Mouse (Mus musculus) kidney, embryonic 15.5 days (tissue): ENCODE results near the gene Gin1. TPM values are rescaled to one million over a fixed set of nuclear protein-coding genes. Genes with fewer than 3 reads are reported as not detected.

Experiments used
- ATAC-seq: fragments of 200-750 bp; cut with Nextera tagmentation; replicated peaks from 2 replicates; pipeline ENCODE4 v1.8.0; 2017; ENCODE audit warnings: moderate TSS enrichment; ENCODE audit not compliant: low FRiP score
- H3K27ac ChIP-seq: fragments of 300-500 bp; sonication (generic); 2 replicates; pipeline ENCODE4 v1.5.1; 2015; ENCODE audit warnings: mild to moderate bottlenecking, inconsistent platforms
- H3K27me3 ChIP-seq: fragments of 300-500 bp; sonication (generic); 2 replicates; pipeline ENCODE4 v1.6.1; 2015; ENCODE audit warnings: inconsistent platforms
- H3K36me3 ChIP-seq: fragments of 300-500 bp; sonication (generic); 2 replicates; pipeline ENCODE4 v1.6.1; 2015; ENCODE audit warnings: inconsistent platforms
- H3K4me1 ChIP-seq: fragments of 300-500 bp; sonication (generic); 2 replicates; pipeline ENCODE4 v1.6.1; 2015; ENCODE audit warnings: inconsistent platforms
- H3K4me2 ChIP-seq: fragments of 300-500 bp; sonication (generic); 2 replicates; pipeline ENCODE4 v1.6.1; 2015; ENCODE audit warnings: moderate library complexity, mild to moderate bottlenecking, inconsistent platforms
- H3K4me3 ChIP-seq: fragments of 300-500 bp; sonication (generic); replicated peaks from 2 replicates; pipeline ENCODE4 v1.5.1; 2015; ENCODE audit warnings: mild to moderate bottlenecking, inconsistent platforms
- H3K9ac ChIP-seq: fragments of 300-500 bp; sonication (generic); 2 replicates; pipeline ENCODE4 v1.6.1; 2015; ENCODE audit warnings: mild to moderate bottlenecking, inconsistent platforms
- H3K9me3 ChIP-seq: fragments of 300-500 bp; sonication (generic); replicated peaks from 2 replicates; pipeline ENCODE4 v1.6.1; 2016; ENCODE audit warnings: inconsistent platforms
- WGBS: fragments of 180-500 bp; shearing (Covaris S2); methylation state at CpG from one replicate; pipeline ENCODE4 v1.1.7; 2015; ENCODE audit warnings: mixed read lengths; 5-methylcytosine and 5-hydroxymethylcytosine counted together
- polyA plus RNA-seq: library from polyadenylated mRNA; unstranded; fragments of >200 nt; fragmentation: Nextera tagmentation; extraction: Ambion mirVana; gene quantifications from 2 replicates; pipeline ENCODE4 v1.2.1, GENCODE M21; 2015

Gin1 gene
- polyA plus RNA-seq, 1 experiment from 2014 or later, result 21.3 TPM

GRCm38 (mm10) chr1:97768089-97768488, 1.9 kb upstream of the Gin1 start:
- peak overlapping the region; percentile 69 for H3K4me2 ChIP-seq
- no peak for ATAC-seq
- WGBS, result 75% methylated on average over 2 of the region's 2 CpGs
- peak overlapping the region; percentile 12; the same call in 1 of the 2 replicates for H3K4me3 ChIP-seq
- no peaks in the 10 kb centered on the region for H3K27me3 ChIP-seq
- peaks cover 18% of the 10 kb centered on the region for H3K4me1 ChIP-seq
- no peak overlapping the region for H3K27ac ChIP-seq
- H3K9ac ChIP-seq, result no peak overlapping the region
- no peaks in the 10 kb centered on the region for H3K36me3 ChIP-seq
- no peaks in the 10 kb centered on the region for H3K9me3 ChIP-seq

- H3K4me1 ChIP-seq, result peaks cover 18% of the 10 kb centered on the region
- peak overlapping the region; percentile 89 for H3K9ac ChIP-seq
- 0 out of 2 replicates have a peak, but pooled peaks have one; percentile 1 for ATAC-seq
- peak overlapping the region; percentile 69 for H3K4me2 ChIP-seq
- H3K27me3 ChIP-seq, result no peaks in the 10 kb centered on the region
- peak overlapping the region; percentile 98 for H3K4me3 ChIP-seq
- no peaks in the 10 kb centered on the region for H3K9me3 ChIP-seq
- H3K36me3 ChIP-seq, result no peaks in the 10 kb centered on the region
- WGBS, result 13% methylated on average over 7 of the region's 7 CpGs
- H3K27ac ChIP-seq, result peak overlapping the region; percentile 93
These were observed 1.1 kb upstream of the Gin1 start for GRCm38 (mm10) chr1:97768906-97769293.

GRCm38 (mm10) chr1:97769294-97769903, 573 bp upstream of the Gin1 start:
- H3K9ac ChIP-seq, result peak overlapping the region; percentile 89
- H3K9me3 ChIP-seq, result no peaks in the 10 kb centered on the region
- H3K27ac ChIP-seq, result peak overlapping the region; percentile 93
- peak; percentile 7; the same call in 1 of the 2 replicates for ATAC-seq
- WGBS, result under 1% methylated on average over 40 of the region's 40 CpGs
- peak overlapping the region; percentile 69 for H3K4me2 ChIP-seq
- peaks cover 18% of the 10 kb centered on the region for H3K4me1 ChIP-seq
- H3K36me3 ChIP-seq, result no peaks in the 10 kb centered on the region
- no peaks in the 10 kb centered on the region for H3K27me3 ChIP-seq
- H3K4me3 ChIP-seq, result peak overlapping the region; percentile 98

- Histone ChIP-seq H3K4me3 (0 out of 2 replicates have a peak overlapping the region, but pooled peaks have one; percentile 9), H3K9me3 (no peaks in the 10 kb centered on the region), H3K4me1 (peaks cover 18% of the 10 kb centered on the region), H3K36me3 (0 out of 2 replicates have a peak, but pooled peaks cover 3% of the 10 kb centered on the region), H3K27me3 (no peaks in the 10 kb centered on the region), H3K4me2 (peak overlapping the region; percentile 35; the same call in 1 of the 2 replicates), H3K27ac (no peak overlapping the region), H3K9ac (no peak overlapping the region)
- 72% methylated on average over 7 of the region's 7 CpGs for WGBS
- no peak for ATAC-seq
These were observed 1.1 kb downstream of the Gin1 start for GRCm38 (mm10) chr1:97771118-97771517.

- no peak overlapping the region for H3K9ac ChIP-seq
- 0 out of 2 replicates have a peak, but pooled peaks cover 3% of the 10 kb centered on the region for H3K36me3 ChIP-seq
- peaks cover 18% of the 10 kb centered on the region for H3K4me1 ChIP-seq
- H3K4me2 ChIP-seq, result no peak overlapping the region
- H3K27me3 ChIP-seq, result no peaks in the 10 kb centered on the region
- H3K4me3 ChIP-seq, result no peak overlapping the region
- ATAC-seq, result no peak
- 94% methylated on average over 5 of the region's 5 CpGs for WGBS
- H3K9me3 ChIP-seq, result no peaks in the 10 kb centered on the region
- H3K27ac ChIP-seq, result no peak overlapping the region
These were observed 1.8 kb downstream of the Gin1 start for GRCm38 (mm10) chr1:97771727-97772126.

GRCm38 (mm10) chr1:97773362-97773761, 3.4 kb downstream of the Gin1 start:
- Histone ChIP-seq H3K9ac (no peak overlapping the region), H3K4me3 (no peak overlapping the region), H3K27me3 (no peaks in the 10 kb centered on the region), H3K36me3 (0 out of 2 replicates have a peak, but pooled peaks cover 3% of the 10 kb centered on the region), H3K9me3 (no peaks in the 10 kb centered on the region), H3K4me1 (peaks cover 7% of the 10 kb centered on the region), H3K4me2 (no peak overlapping the region), H3K27ac (no peak overlapping the region)
- WGBS, result 82% methylated on average over 6 of the region's 6 CpGs
- no peak for ATAC-seq

- 95% methylated on average over 2 of the region's 2 CpGs for WGBS
- H3K4me1 ChIP-seq, result peaks cover 3% of the 10 kb centered on the region; the same call in 1 of the 2 replicates
- ATAC-seq, result no peak
These were observed 4.0 kb downstream of the Gin1 start for GRCm38 (mm10) chr1:97773973-97774372.

GRCm38 (mm10) chr1:97781674-97782073, 11.7 kb downstream of the Gin1 start:
- Histone ChIP-seq H3K27me3 (no peaks in the 10 kb centered on the region), H3K36me3 (0 out of 2 replicates have a peak, but pooled peaks cover 4% of the 10 kb centered on the region), H3K4me3 (no peak overlapping the region), H3K4me2 (no peak overlapping the region), H3K9me3 (no peaks in the 10 kb centered on the region), H3K27ac (no peak overlapping the region), H3K9ac (no peak overlapping the region), H3K4me1 (no peaks in the 10 kb centered on the region)
- no peak for ATAC-seq
- 96% methylated on average over 7 of the region's 7 CpGs for WGBS

More at GRCm38 (mm10) chr1:97773973-97774372, 4.0 kb downstream of the Gin1 start:
- Histone ChIP-seq H3K27ac (no peak overlapping the region), H3K9me3 (no peaks in the 10 kb centered on the region), H3K9ac (no peak overlapping the region), H3K27me3 (no peaks in the 10 kb centered on the region), H3K4me3 (no peak overlapping the region), H3K4me2 (no peak overlapping the region), H3K36me3 (0 out of 2 replicates have a peak, but pooled peaks cover 3% of the 10 kb centered on the region)

GRCm38 (mm10) chr1:97784928-97785327, 15.0 kb downstream of the Gin1 start:
- H3K27ac ChIP-seq, result no peak overlapping the region
- 0 out of 2 replicates have a peak, but pooled peaks cover 4% of the 10 kb centered on the region for H3K36me3 ChIP-seq
- H3K9ac ChIP-seq, result no peak overlapping the region
- ATAC-seq, result no peak
- H3K9me3 ChIP-seq, result no peaks in the 10 kb centered on the region
- 82% methylated on average over 7 of the region's 7 CpGs for WGBS
- H3K4me3 ChIP-seq, result no peak overlapping the region
- H3K4me1 ChIP-seq, result no peaks in the 10 kb centered on the region
- H3K4me2 ChIP-seq, result no peak overlapping the region
- H3K27me3 ChIP-seq, result no peaks in the 10 kb centered on the region

GRCm38 (mm10) chr1:97785685-97786393, 15.9 kb downstream of the Gin1 start:
- no peak for ATAC-seq
- Histone ChIP-seq H3K4me2 (no peak overlapping the region), H3K36me3 (0 out of 2 replicates have a peak, but pooled peaks cover 4% of the 10 kb centered on the region), H3K9ac (no peak overlapping the region), H3K27me3 (no peaks in the 10 kb centered on the region), H3K27ac (no peak overlapping the region), H3K9me3 (no peaks in the 10 kb centered on the region), H3K4me3 (no peak overlapping the region), H3K4me1 (no peaks in the 10 kb centered on the region)
- WGBS, result 87% methylated on average over 11 of the region's 11 CpGs

- no peaks in the 10 kb centered on the region for H3K4me1 ChIP-seq
- no peak overlapping the region for H3K9ac ChIP-seq
- H3K27ac ChIP-seq, result no peak overlapping the region
- 0 out of 2 replicates have a peak, but pooled peaks cover 4% of the 10 kb centered on the region for H3K36me3 ChIP-seq
- WGBS, result 83% methylated on average over 3 of the region's 3 CpGs
- H3K4me3 ChIP-seq, result no peak overlapping the region
- H3K27me3 ChIP-seq, result no peaks in the 10 kb centered on the region
- no peaks in the 10 kb centered on the region for H3K9me3 ChIP-seq
- no peak for ATAC-seq
- H3K4me2 ChIP-seq, result no peak overlapping the region
These were observed 17.7 kb downstream of the Gin1 start for GRCm38 (mm10) chr1:97787674-97788073.

- Histone ChIP-seq H3K4me1 (no peaks in the 10 kb centered on the region), H3K27me3 (no peaks in the 10 kb centered on the region), H3K9me3 (no peaks in the 10 kb centered on the region), H3K27ac (no peak overlapping the region), H3K9ac (no peak overlapping the region), H3K36me3 (peaks cover 7% of the 10 kb centered on the region; the same call in 1 of the 2 replicates), H3K4me3 (no peak overlapping the region), H3K4me2 (no peak overlapping the region)
- no peak for ATAC-seq
- 94% methylated on average over 2 of the region's 2 CpGs for WGBS
These were observed 18.5 kb downstream of the Gin1 start for GRCm38 (mm10) chr1:97788490-97788889.
